Mouse (Mus musculus): ENCODE results near the gene Rab4a. TPM values are rescaled to one million over a fixed set of nuclear protein-coding genes. Genes with fewer than 3 reads are reported as not detected.

The Rab4a gene
- polyA plus RNA-seq, 1 experiment from 2014 or later = 79.1 TPM

- H3K27ac ChIP-seq = no peak overlapping the region
- no peaks in the 10 kb centered on the region for H3K9me3 ChIP-seq (ENCODE audit: control insufficient read depth, low read length)
- WGBS = 85% methylated on average over 8 of the region's 8 CpGs
- no peak for ATAC-seq (ENCODE audit: low FRiP score)
- no peak overlapping the region for H3K4me2 ChIP-seq (replicated peaks)
- H3K4me3 ChIP-seq (replicated peaks; ENCODE audit: low read length) = no peak overlapping the region
- no peaks in the 10 kb centered on the region for H3K27me3 ChIP-seq (ENCODE audit: control insufficient read depth, insufficient read depth, low read length)
- no peak for DNase-seq (ENCODE audit: low spot score)
- H3K4me1 ChIP-seq (replicated peaks; ENCODE audit: control insufficient read depth, insufficient read depth, low read length) = no peaks in the 10 kb centered on the region
- 0 out of 2 replicates have a peak, but pooled peaks cover 6% of the 10 kb centered on the region for H3K36me3 ChIP-seq (replicated peaks; ENCODE audit: control insufficient read depth, insufficient read depth)
- H3K9ac ChIP-seq = no peak overlapping the region
Measured at GRCm38 (mm10) chr8:123816939-123817338, 11.2 kb downstream of the Rab4a start.

DNA sequence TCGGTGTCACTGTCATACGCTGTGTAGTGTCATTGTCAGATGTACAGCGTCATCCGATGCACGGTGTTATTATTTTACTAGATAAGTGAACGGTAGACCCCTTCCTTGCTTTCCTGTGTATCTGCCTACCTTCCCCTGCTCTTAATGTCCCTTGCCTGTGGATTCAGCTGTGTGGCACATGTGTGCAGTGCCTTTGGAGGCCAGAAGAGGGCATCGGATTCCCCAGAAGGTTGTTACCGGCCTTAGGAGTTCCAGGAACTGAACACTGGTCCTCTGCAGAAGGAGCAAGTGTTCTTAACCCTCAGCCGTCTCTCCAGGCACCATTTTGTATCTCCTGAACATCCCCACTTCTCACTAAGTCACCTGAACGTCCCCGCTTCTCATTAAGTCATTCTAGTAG lies 12.0 kb downstream of the Rab4a start:
- no peak for ATAC-seq (ENCODE audit: low FRiP score)
- H3K9me3 ChIP-seq (ENCODE audit: control insufficient read depth, low read length) = no peaks in the 10 kb centered on the region
- 93% methylated on average over 11 of the region's 11 CpGs for WGBS

DNA sequence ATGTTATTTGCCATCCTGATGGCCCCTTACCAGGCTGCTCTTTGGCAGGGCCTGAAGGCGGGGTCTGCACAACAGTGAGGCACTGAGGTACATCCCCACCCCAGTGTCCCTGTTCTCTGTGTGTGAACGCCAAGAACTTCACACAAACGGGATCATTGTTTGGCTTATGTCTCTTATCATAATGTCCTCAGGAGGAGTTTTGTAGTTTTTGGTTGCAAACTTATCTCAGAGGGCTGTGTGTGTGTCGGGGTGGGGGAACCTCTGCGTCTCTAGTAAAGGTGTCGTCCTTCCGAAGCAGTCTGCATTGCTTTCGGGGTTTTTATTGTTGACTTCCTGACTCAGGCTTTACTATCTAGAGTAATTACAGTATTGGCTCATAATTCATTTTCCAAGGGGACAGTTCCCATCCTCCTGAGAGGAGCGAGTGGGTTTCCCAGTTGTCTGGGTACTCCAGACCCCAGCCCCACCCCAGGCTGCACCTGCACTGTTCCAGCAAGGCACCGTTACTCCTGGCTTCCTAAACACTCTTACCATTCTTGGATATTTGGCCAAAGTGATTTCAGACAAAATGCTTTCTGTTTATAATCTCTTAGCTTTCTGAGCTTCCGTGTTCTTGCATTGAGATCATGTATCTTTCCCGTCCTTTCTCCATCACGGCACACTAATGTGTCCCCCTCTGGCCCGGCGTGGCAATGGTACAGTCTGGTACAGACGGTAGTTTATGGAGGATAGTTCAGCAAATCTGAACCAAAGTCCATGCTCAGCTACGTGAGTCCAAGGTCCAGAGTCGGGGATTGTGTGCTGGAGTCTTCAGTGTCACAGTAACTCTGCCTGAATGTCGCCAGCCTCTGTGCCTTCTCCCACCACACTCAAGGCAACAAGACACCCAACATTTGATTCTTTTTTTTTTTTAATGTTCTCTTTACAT lies 14.2 kb downstream of the Rab4a start:
- DNase-seq (ENCODE audit: low spot score) = no peak
- H3K4me1 ChIP-seq (replicated peaks; ENCODE audit: control insufficient read depth, insufficient read depth, low read length) = no peaks in the 10 kb centered on the region
- no peak overlapping the region for H3K9ac ChIP-seq
- no peak overlapping the region for H3K27ac ChIP-seq
- WGBS = 94% methylated on average over 19 of the region's 19 CpGs
- peaks cover 24% of the 10 kb centered on the region for H3K36me3 ChIP-seq (replicated peaks; ENCODE audit: control insufficient read depth, insufficient read depth)
- no peak for ATAC-seq (ENCODE audit: low FRiP score)
- no peak overlapping the region for H3K4me3 ChIP-seq (replicated peaks; ENCODE audit: low read length)
- no peak overlapping the region for H3K4me2 ChIP-seq (replicated peaks)
- H3K27me3 ChIP-seq (ENCODE audit: control insufficient read depth, insufficient read depth, low read length) = no peaks in the 10 kb centered on the region
- no peaks in the 10 kb centered on the region for H3K9me3 ChIP-seq (ENCODE audit: control insufficient read depth, low read length)

More for the DNA sequence above, 12.0 kb downstream of the Rab4a start:
- H3K4me3 ChIP-seq (replicated peaks; ENCODE audit: low read length) = no peak overlapping the region
- H3K4me1 ChIP-seq (replicated peaks; ENCODE audit: control insufficient read depth, insufficient read depth, low read length) = no peaks in the 10 kb centered on the region
- no peak for DNase-seq (ENCODE audit: low spot score)
- H3K27ac ChIP-seq = no peak overlapping the region
- no peaks in the 10 kb centered on the region for H3K27me3 ChIP-seq (ENCODE audit: control insufficient read depth, insufficient read depth, low read length)
- no peak overlapping the region for H3K9ac ChIP-seq
- H3K4me2 ChIP-seq (replicated peaks) = no peak overlapping the region
- H3K36me3 ChIP-seq (replicated peaks; ENCODE audit: control insufficient read depth, insufficient read depth) = peaks cover 7% of the 10 kb centered on the region; the same call in 1 of the 2 replicates

DNA sequence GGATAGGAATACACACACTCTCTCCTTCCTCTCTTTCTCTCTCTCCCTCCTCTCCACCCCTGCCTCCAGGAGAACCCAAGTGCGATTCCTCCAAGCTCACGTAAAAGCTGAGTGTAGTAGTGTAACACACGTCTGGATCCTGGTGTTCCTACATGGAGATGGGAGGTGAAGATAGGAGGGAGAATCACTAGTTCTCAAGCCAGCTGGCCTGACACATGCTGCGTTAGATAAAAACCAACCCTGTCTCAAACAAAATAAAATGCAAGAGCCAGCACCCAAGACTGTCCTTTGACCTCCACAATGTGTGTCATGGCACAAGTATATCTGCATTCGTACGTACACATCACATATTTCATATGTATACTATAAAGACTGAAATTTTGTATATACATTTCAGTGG lies 15.0 kb downstream of the Rab4a start:
- no peak overlapping the region for H3K4me3 ChIP-seq (replicated peaks; ENCODE audit: low read length)
- 94% methylated on average over 6 of the region's 6 CpGs for WGBS

DNA sequence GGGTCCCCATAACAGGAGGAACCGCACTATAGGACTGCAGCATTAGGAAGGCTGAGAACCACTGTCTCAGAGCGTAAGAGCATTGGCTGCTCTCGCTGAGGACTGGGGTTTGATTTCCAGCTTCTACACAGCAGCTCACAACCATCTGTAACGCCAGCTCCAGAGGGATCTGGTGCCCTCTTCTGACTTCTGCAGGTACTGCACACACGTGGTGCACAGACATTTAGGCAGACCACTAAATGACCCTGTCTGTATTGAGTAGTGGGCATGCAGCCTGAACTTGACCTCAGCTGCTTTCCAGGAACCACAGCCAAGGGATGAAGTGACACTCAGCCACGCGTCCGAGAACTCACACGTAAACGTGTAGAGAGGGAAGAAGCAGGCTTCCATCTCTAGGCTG lies 17.3 kb downstream of the Rab4a start:
- H3K4me2 ChIP-seq (replicated peaks) = no peak overlapping the region

More for the DNA sequence above, 15.0 kb downstream of the Rab4a start:
- DNase-seq (ENCODE audit: low spot score) (no peak), ATAC-seq (ENCODE audit: low FRiP score) (no peak)
- Histone ChIP-seq H3K4me2 (replicated peaks) (no peak overlapping the region), H3K9me3 (ENCODE audit: control insufficient read depth, low read length) (no peaks in the 10 kb centered on the region), H3K36me3 (replicated peaks; ENCODE audit: control insufficient read depth, insufficient read depth) (peaks cover 29% of the 10 kb centered on the region), H3K27me3 (ENCODE audit: control insufficient read depth, insufficient read depth, low read length) (no peaks in the 10 kb centered on the region), H3K9ac (no peak overlapping the region), H3K27ac (no peak overlapping the region), H3K4me1 (replicated peaks; ENCODE audit: control insufficient read depth, insufficient read depth, low read length) (no peaks in the 10 kb centered on the region)

GRCm38 (mm10) chr8:123823532-123824123 lies 17.8 kb downstream of the Rab4a start:
- Histone ChIP-seq H3K4me2 (replicated peaks) (no peak overlapping the region), H3K9me3 (ENCODE audit: control insufficient read depth, low read length) (no peaks in the 10 kb centered on the region), H3K4me3 (replicated peaks; ENCODE audit: low read length) (no peak overlapping the region), H3K36me3 (replicated peaks; ENCODE audit: control insufficient read depth, insufficient read depth) (peaks cover 43% of the 10 kb centered on the region), H3K27me3 (ENCODE audit: control insufficient read depth, insufficient read depth, low read length) (no peaks in the 10 kb centered on the region), H3K9ac (no peak overlapping the region), H3K4me1 (replicated peaks; ENCODE audit: control insufficient read depth, insufficient read depth, low read length) (no peaks in the 10 kb centered on the region), H3K27ac (no peak overlapping the region)
- DNase-seq (ENCODE audit: low spot score) (no peak), ATAC-seq (ENCODE audit: low FRiP score) (no peak)
- WGBS = 95% methylated on average over 18 of the region's 18 CpGs

More for the DNA sequence above, 17.3 kb downstream of the Rab4a start:
- DNase-seq (ENCODE audit: low spot score) (no peak), ATAC-seq (ENCODE audit: low FRiP score) (no peak)
- peaks cover 38% of the 10 kb centered on the region for H3K36me3 ChIP-seq (replicated peaks; ENCODE audit: control insufficient read depth, insufficient read depth)
- H3K4me3 ChIP-seq (replicated peaks; ENCODE audit: low read length) = no peak overlapping the region
- H3K27me3 ChIP-seq (ENCODE audit: control insufficient read depth, insufficient read depth, low read length) = no peaks in the 10 kb centered on the region
- H3K9ac ChIP-seq = no peak overlapping the region
- H3K9me3 ChIP-seq (ENCODE audit: control insufficient read depth, low read length) = no peaks in the 10 kb centered on the region
- 96% methylated on average over 10 of the region's 10 CpGs for whole genome bisulfite sequencing
- H3K4me1 ChIP-seq (replicated peaks; ENCODE audit: control insufficient read depth, insufficient read depth, low read length) = no peaks in the 10 kb centered on the region
- no peak overlapping the region for H3K27ac ChIP-seq

DNA sequence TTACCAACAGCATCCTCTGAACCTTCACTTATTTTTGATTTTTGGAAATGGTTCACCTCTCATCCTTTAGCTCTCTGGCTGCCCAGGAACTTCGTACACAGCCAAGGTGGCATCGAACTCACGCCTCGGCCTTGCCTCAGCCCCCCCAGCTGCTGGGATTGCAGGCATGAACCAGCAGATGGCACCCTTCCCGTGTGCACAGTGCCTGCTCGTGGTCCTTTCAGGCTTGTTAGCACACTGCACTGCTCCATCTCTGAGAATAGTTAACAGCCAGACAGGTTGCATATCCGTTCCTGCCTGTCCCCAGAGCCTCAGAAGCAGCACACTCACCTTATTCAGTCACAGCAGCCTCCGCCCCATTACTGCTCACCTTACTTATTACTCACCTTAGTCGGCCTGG lies 20.2 kb downstream of the Rab4a start:
- no peaks in the 10 kb centered on the region for H3K4me1 ChIP-seq (replicated peaks; ENCODE audit: control insufficient read depth, insufficient read depth, low read length)
- no peak overlapping the region for H3K4me2 ChIP-seq (replicated peaks)
- DNase-seq (ENCODE audit: low spot score) = no peak
- no peak for ATAC-seq (ENCODE audit: low FRiP score)
- H3K9ac ChIP-seq = no peak overlapping the region
- WGBS = 67% methylated on average over 9 of the region's 9 CpGs
- H3K9me3 ChIP-seq (ENCODE audit: control insufficient read depth, low read length) = no peaks in the 10 kb centered on the region
- no peak overlapping the region for H3K4me3 ChIP-seq (replicated peaks; ENCODE audit: low read length)
- no peak overlapping the region for H3K27ac ChIP-seq
- H3K36me3 ChIP-seq (replicated peaks; ENCODE audit: control insufficient read depth, insufficient read depth) = peaks cover 66% of the 10 kb centered on the region
- no peaks in the 10 kb centered on the region for H3K27me3 ChIP-seq (ENCODE audit: control insufficient read depth, insufficient read depth, low read length)

GRCm38 (mm10) chr8:123826758-123827157 lies 21.0 kb downstream of the Rab4a start:
- no peak for DNase-seq (ENCODE audit: low spot score)
- H3K36me3 ChIP-seq (replicated peaks; ENCODE audit: control insufficient read depth, insufficient read depth) = peaks cover 73% of the 10 kb centered on the region
- 89% methylated on average over 7 of the region's 7 CpGs for WGBS

DNA sequence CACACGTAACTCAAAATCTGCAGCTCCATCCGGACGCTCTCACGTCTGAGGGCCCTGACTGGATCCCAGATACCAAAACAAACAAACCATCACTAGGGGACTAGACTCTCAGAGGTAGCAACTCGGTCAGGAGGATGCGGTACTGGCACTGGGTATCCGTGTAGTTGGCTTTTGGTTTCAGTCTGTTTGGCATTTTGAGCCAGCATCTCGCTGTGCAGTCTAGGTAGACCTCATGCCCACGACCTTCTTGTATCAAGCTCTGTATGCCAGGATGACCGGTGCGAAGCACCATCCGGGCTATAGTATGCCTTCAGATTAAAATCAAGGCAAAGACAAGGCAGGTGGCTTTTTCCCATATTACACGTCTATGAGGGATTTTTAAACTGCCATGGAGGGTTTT lies 21.7 kb downstream of the Rab4a start:
- no peak for ATAC-seq (ENCODE audit: low FRiP score)
- no peak for DNase-seq (ENCODE audit: low spot score)
- H3K9me3 ChIP-seq (ENCODE audit: control insufficient read depth, low read length) = no peaks in the 10 kb centered on the region
- H3K4me3 ChIP-seq (replicated peaks; ENCODE audit: low read length) = no peak overlapping the region
- no peaks in the 10 kb centered on the region for H3K4me1 ChIP-seq (replicated peaks; ENCODE audit: control insufficient read depth, insufficient read depth, low read length)
- H3K4me2 ChIP-seq (replicated peaks) = no peak overlapping the region
- H3K9ac ChIP-seq = no peak overlapping the region
- H3K36me3 ChIP-seq (replicated peaks; ENCODE audit: control insufficient read depth, insufficient read depth) = peaks cover 78% of the 10 kb centered on the region
- 93% methylated on average over 13 of the region's 13 CpGs for WGBS
- no peaks in the 10 kb centered on the region for H3K27me3 ChIP-seq (ENCODE audit: control insufficient read depth, insufficient read depth, low read length)
- no peak overlapping the region for H3K27ac ChIP-seq

More at GRCm38 (mm10) chr8:123826758-123827157, 21.0 kb downstream of the Rab4a start:
- no peaks in the 10 kb centered on the region for H3K4me1 ChIP-seq (replicated peaks; ENCODE audit: control insufficient read depth, insufficient read depth, low read length)
- no peak overlapping the region for H3K4me2 ChIP-seq (replicated peaks)
- H3K4me3 ChIP-seq (replicated peaks; ENCODE audit: low read length) = no peak overlapping the region
- H3K9ac ChIP-seq = no peak overlapping the region
- ATAC-seq (ENCODE audit: low FRiP score) = no peak
- no peaks in the 10 kb centered on the region for H3K9me3 ChIP-seq (ENCODE audit: control insufficient read depth, low read length)
- H3K27ac ChIP-seq = no peak overlapping the region
- no peaks in the 10 kb centered on the region for H3K27me3 ChIP-seq (ENCODE audit: control insufficient read depth, insufficient read depth, low read length)
